Mouse (Mus musculus): ENCODE data around the gene Ext2.

Gene Ext2

DNA sequence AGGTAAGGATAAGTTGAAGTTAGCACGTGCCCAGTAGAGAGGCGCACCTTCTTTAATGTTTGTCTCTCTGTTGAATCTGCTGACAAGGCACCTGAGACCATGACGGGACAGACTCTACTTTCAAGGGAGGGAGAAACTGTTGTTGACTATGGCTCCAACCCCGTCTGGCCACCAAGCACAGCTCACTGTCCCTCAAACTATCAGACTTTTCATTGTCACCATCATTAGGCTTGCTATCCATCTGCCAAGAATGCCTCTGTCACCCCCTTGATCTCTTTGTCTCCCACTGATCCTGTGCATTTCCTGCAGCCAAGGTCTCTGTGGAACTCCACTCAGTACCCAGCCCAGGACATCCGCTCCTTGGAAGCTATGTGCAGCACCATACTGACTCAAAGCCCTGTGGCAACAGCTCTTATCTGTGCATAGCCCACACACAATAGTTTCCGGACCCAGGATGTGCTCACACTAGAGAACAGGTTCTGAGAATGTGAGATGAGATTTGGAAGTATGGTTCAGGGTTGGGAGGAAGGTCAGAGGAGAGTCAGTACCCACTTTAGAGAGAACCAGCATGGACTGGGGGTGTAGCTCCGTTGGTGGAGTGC lies 139.7 kb downstream of the Ext2 start:
- DNase-seq (ENCODE audit: low spot score in 2 of 2) = no peak

DNA sequence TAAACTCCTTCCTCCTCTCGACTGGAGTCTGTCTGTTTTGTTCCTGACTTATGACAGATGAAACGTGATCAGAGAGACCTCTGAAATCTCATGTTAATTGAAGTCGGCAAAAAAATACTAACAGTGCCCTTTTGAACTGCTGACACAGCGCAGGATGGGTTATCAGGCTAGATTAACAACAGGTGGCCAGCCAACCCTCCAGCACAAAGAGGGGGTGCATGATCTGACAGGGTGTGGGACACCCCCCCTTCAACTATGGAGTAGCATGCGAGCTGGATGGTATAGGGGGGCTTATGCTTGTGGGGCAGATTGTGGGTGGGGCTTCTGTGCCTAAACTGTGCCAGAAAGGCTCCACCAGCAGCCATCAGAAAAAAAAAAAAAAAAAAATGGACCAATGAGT lies 141.0 kb downstream of the Ext2 start:
- DNase-seq (ENCODE audit: low spot score in 2 of 2) = no peak

DNA sequence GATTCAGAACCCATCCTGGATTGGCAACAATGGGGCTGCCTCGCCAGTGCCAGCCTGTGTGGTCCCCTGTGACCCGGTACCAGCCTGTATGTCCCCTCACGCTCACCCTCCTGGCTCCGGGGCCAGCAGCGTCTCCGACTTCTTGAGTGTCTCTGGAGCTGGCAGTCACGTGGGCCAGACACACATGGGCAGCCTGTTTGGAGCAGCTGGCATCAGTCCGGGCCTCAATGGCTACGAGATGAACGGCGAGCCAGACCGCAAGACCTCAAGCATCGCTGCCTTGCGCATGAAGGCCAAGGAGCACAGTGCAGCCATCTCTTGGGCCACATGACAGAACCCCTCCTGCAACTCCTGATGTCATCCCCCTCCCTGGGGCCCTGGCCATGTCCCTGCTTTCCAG lies 145.1 kb downstream of the Ext2 start:
- DNase-seq (ENCODE audit: low spot score in 2 of 2) = no peak

DNA sequence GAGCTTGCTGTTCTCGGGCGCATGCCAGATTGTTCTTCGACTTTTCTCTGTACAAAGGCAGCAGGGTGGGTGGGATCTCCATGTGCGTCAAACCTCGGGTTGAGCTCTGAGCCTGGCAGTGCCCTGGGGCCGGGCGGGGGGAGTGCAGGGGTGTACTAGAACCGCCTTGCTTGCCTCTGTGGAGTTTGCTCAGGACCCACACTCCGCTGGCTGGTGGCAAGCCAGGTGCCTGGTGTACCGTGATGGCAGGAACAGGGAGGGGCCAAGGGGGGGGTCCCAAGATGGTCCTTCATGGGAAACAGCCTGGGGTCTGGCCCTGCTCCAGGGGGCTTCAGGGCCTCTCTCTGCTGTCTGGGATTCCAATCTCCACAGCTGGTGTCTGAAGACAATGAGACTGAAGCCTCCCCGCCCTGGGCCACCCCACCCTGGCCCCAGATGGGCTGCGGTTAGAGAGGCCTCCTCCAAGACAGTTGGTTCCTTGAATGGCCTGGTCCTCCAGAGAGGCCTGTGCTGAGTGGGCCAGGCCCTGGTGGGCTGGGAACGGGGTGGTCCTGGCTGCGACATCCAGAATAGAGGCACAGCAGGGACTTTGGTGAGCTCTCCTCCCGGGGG lies 150.7 kb downstream of the Ext2 start:
- no peak for DNase-seq (ENCODE audit: low spot score in 2 of 2)

DNA sequence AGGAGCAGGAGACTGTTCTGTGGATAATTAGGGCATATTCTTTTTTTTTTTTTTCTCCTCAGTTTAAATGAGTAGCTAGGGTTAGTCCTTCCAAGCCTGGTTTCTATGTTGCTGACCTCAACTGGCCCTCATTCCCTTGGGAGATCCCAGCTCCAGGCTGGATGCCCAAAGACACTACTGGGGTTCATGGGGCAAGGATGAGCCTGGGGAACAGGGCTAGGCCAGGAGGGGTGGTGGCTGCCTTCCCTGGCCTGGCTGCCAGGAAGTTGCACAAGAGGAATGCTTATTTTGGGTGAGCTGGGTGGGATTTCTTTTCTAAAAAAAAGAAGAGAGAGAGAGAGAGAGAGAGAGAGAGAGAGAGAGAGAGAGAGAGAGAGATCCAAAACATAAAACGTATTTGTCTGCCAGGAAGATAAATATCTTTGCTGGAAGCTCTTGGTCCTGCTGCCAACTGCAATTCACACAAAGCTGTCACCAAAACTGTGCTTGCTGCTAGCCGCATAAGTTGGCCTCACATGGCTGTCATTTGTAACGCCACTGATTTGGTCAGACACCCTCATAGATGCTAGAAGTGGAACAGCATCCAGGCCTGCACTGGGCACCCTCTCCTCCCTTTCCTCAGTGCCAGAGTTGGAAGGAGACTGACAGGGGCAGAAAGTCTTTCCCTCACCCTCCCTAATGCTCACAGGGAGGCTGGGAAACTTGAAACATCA lies 156.1 kb downstream of the Ext2 start:
- DNase-seq (ENCODE audit: low spot score in 2 of 2) = no peak

DNA sequence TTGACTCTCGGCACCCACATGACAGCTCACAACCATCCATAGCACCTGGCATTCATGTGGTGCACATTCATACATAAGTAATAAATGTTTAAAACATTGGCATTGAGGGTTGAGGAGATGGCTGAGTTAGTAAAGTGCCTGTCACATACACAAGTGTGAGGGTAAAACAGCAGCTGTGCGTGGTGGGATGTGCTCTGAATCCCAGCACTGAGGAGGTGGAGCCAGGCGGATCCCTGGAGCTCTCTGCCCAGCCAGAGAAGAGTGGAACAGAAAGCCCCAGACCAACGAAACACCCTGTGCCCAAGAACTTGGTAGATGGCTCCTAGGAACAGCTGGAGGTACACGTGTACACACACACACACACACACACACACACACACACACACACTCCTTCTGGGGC lies 156.9 kb downstream of the Ext2 start:
- DNase-seq (ENCODE audit: low spot score in 2 of 2) = no peak

DNA sequence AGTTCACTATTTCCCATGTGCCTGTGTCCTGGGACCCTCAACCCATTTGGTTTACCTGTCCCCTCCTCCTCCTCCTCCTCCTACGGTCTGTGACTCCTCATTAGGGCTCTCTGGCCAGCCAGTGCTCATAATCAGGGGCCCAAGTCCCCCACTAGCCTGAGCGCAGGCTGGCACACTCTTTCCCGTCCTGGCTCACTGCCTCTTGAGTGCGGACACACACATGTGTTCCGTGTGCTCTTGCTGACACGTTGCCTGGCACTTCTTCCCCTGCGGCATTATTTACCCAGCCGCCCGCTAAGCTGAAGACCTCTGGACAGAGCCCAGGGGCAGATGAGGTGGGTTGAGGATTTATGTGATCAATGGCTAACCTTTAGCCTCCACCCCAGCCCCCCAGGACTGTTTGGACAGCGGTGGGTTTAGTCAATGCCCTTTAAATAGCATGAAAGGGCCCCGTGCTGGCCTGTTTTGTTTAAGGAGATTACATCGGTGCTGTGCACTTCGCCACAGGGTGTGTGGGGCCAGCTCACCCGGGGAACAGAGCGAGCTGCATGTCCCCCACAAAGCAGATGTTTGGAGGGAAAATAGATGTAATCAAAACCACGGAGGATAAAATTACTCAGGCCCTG lies 160.0 kb downstream of the Ext2 start:
- DNase-seq (ENCODE audit: low spot score in 2 of 2) = no peak

DNA sequence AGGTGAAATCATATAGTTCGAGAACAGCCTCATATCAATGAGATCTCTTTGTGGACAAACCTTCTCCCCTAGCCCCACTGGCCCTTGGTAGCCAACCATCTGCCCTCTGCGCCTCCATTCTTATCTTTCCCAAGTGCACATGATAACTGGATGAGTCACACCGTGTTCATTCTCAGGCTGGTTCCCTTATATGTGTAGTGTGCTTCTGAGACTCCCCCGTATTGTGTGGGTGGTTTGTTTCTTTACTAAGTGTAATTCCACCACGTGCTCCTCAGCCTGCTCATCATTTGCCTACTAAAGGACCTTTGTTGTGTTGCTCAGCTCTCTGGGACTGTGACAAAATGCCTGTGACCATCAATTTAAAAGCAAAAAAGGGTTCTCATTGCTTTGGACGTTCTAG lies 161.3 kb downstream of the Ext2 start:
- no peak for DNase-seq (ENCODE audit: low spot score in 2 of 2)

DNA sequence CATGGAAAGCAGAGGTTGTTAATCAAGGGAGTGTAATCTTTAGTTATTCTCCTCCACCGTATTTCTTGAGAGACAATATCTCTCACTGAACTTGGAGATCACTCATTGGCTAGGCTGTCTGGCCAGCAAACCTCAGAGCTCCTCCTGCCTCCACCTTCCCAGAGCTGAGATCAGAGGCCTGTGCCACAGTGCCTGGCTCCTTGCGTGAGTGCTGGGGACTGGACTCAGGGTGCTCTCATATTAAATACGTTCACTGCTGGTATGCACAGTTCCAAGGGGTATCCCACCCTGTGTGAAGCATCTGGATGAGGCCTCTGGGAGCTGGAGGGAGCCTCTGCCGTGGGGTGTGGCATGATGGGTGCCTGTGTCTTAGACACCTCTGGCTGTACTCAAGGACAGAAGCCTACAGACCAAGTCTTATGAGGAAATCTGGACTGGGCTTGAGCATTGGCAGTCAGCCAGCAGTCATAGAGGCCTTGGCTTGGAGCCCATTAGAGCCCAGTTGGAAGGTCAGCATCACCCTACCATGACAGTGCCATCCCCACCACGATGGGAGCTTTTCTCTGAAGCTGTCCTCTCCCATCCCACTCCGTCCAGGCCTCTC lies 162.6 kb downstream of the Ext2 start:
- DNase-seq (ENCODE audit: low spot score in 2 of 2) = no peak

DNA sequence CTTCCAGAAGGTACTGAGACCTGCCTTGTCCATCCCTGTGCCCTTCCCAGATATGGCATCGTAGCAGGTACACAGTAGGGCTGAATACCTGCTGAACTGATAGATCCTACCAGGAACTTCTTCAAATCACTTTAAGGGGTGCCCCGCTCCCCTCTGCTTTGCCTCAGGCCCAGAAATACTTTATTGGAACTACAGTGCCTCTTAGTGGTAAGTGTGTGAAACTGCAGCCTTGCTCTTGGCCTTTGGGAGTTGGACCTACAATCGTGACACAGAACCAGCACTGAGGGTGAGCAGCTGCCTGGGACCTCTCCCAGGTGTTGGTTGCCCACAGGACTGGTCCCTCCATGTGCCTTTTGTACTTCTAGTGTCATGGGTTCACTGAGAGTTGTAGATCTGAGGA lies 163.4 kb downstream of the Ext2 start:
- no peak for DNase-seq (ENCODE audit: low spot score in 2 of 2)

DNA sequence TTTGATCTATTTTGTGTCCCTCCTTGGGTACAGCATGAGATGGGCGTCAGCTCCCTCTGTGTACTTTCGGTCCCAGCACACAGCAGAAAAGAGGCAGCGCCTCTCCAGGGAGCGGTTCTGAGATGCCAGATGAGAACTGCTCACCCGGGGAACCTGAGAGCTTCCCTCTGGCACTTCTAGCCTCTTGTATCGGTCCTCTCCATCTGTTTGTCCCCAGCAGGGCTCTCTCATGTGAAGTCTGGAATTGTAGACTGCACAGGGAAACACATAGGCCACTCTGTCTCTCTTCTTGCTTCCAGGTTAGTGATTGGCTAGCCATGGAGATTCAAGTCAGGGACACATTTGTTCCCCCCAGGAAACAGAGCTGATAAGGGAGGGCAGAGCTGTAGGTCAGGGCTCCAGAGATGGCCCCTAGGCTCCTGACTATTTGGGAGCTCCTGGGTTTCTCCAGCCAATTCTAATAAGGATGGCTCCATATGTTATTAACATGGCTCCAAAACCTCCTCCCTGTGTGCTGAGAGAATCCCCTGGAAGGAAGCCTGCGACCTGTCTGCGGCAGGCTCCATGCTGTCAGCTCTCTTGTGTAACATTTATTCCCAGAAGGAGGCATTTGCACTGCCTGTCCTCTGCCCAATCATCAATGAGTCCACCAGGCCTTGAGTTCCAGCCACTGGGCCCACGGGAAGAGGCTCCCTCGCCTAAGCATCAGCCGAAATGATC lies 167.9 kb downstream of the Ext2 start:
- DNase-seq (ENCODE audit: low spot score in 2 of 2) = no peak

DNA sequence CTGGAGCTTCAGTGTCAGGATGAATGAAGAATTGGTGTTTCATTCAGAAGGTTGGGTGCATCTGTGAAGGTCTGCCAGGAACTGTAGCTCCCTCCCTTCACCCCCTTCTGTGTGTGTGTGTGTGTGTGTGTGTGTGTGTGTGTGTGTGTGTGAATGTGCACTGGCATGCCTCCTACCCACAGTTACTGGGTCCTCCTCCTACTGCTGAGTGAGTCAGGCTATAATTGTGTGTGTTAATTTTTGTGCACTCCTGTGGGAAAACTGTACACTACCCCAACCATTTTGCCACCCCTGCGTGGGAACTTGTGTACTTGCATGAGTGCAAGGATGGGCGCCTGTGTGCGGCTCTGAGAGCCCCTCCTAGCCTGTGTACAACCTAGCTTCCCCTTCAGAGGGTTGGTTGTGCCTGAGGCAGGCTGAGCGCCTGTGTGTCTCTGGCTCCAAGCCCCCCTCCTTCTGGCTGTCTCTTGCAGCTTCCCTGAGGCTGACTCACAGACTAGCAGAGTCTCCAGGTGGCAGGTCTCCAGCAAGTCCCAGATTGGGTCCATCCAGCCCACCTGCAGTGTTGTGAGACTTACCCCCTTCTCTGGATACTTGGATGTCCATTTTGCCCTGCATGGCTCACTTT lies 173.0 kb downstream of the Ext2 start:
- DNase-seq (ENCODE audit: low spot score in 2 of 2) = peak; percentile 16 to 32

DNA sequence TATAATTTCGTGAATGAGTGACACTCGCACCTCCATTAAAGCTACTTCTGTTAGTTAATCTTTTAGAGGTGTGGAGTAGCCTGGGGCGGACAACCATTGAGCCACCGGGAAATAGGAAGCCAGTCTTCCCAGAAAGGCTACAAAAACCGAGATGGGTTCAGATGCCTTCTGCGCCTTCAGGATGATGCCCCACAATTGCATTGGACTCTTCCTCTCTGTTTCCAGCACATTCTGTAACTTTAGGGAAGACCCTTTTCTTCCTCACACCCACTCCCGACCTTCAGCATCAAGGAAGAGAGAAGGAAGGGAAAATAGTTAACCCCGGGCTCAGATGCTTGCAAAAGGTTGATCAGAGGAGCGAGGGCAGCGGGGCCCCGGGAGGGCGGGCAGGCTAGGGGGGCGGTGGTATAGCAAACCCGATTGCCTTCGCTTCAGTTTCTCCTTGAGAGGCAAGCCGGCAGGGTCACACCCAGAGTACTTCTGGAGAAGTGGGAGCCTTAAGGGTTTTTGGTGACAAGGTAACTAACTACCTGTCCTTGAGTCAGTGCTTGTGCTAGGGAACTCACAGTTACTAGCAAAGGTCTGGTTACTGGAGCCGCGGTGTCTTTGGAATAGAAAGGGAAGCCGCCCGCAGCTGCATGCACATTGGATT lies 174.3 kb downstream of the Ext2 start:
- no peak for DNase-seq (ENCODE audit: low spot score in 2 of 2)

DNA sequence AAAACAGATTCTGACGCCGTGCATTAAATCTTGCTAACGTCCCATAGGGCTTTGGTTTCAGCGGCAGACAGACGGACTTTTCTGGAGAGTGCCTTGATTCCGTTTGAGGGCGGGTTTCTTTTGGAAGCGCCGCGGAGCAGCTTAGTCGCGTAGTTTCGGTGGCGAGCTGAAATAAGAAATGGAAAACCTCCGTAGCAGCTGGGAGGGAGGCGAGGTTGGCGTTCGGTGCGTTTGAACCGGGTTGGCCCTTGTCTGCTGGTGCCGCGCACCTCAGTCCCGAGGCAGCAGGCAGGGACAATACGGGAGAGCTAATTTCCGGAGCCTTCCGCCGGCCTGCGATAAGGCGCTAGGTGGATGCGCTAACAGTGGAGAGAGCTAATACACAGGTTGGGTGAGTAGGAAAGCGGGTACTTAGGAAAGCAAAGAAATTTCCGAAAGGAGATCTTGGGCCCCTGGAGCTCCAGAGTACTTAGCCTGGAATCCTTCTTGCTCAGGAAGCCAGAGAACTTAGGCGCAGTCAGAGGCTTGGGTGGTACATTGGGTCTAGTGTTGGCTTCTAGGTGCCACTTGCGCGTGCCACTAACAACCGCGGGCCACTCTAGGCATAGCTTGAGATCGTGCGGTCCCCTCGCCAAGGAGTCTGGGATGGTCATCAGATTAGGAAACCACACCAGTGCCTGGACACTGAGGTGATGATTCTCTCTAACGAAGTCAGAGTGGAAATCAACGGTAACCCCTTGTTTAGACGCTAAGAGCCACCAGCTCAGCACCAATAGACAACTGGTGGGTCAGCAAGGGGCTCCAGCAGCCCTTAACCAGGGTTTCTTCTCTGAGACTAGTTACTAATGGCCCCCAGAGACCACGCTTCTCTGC lies 175.1 kb downstream of the Ext2 start:
- DNase-seq (ENCODE audit: low spot score in 2 of 2) = no peak

DNA sequence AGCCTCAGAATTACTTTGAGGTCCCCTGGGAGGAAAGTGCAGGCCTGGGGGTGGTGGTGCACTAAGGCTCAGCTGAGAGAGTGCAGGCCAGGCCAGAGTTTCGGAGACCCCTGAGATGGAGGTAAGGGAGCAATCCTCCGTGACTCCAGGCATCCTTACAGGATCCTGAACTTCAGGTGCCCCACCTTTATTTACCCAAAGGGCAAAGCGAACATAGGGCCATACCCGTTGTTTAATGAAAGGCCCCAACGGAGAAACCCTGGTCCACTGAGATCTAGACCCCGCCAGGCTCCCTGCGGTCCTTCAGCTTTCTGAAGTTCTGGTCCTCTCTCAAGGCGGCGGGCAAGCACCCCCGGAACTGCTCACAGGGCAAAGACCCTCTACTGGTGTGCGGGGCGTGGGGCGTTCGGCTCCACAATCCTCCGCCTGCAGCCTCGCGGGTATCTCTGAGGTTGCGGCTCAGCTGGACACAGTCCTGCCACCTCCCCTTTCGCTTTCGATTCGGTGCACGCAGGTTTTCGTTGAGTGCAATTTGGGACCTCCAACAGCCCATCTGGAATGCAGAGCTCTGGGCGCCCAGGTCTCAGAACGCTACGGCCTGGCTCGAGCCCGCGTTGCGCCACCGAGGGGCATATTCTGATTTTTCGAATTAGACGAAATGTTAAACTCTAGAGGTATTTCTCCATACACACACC lies 176.6 kb downstream of the Ext2 start:
- DNase-seq (ENCODE audit: low spot score in 2 of 2) = no peak

DNA sequence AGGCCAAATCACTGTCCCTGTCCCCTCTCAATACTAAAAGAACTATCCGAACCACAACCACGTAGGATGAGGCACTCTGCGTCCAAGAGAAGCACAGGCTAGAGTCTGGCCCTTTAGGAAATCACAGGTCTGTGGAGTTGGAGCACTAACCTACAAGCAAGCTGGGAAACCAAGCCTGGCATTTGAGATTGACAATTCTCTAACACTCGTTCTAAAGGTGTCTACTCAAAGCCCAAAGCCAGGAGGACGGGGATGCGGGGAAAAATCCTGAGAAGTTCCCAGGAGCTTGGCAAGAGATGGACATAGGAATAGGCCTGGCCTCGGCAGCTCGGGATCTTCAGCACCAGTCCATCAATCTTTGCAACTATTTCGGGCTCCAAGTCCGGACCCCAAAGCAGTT lies 177.2 kb downstream of the Ext2 start:
- no peak for DNase-seq (ENCODE audit: low spot score in 2 of 2)

DNA sequence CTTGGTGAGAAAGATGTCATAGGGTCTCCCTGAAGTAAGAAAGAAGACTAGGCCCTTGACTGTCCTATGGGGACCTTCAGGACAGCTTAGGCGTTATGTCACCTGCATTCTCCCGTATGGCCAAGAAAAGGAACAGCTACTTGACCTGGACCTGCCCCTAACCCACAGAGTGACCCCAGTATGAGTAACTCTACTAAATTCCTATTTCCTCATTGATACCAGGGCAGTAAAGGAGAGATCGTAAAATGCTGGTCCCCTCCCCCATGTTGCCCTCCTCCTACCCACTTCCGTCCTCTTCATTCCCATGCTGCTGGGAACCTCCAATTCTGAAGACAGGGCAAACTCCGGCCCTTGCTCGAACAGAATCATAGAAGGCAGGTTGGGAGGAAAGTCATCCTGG lies 177.6 kb downstream of the Ext2 start:
- DNase-seq (ENCODE audit: low spot score in 2 of 2) = no peak

DNA sequence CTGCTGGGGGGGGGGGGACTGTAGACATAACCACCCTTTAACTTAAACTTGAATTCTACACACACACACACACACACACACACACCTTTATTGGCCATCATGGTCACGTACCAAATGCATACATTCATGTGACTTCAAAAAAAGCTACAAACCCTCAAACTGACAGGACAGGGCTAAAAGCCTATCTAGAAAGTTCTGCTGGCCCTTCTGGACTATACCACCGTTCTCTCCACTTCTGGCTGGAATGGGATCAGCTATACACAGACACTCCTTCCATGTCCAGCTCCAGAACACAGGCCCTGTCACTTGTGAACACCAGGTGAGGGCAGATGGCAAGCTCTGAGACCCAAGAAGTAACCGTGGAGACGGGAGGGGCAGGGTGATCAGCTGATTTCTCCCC lies 178.1 kb downstream of the Ext2 start:
- no peak for DNase-seq (ENCODE audit: low spot score in 2 of 2)

DNA sequence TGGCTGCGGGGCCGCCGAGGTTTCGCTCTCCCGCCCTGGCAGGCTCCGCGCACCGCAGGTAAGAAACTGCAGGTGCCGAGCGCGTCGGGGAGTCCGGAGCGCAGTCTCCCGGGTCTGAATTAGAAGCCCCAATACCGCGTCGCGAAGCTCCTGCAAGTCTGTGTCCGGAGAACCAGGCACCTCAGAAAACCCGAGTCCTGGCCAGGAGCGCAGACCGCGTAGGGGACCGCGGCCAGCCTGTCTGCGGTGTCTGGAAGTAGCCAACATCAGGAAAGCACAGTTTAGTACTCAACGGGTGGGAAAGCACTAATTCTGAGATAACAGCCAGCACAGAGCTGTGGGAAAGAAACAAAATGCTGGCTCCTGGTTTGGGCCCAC lies 179.0 kb downstream of the Ext2 start:
- no peak for DNase-seq (ENCODE audit: low spot score in 2 of 2)

Measured in right cerebral cortex, postnatal 36 days (tissue).